Mouse (Mus musculus): Measurements from ENCODE around the gene Foxp4. TPM values are rescaled to one million over a fixed set of nuclear protein-coding genes. Genes with fewer than 3 reads are reported as not detected.

The Foxp4 gene
- polyA plus RNA-seq, 1 experiment from 2014 or later = 6.5 TPM

DNA sequence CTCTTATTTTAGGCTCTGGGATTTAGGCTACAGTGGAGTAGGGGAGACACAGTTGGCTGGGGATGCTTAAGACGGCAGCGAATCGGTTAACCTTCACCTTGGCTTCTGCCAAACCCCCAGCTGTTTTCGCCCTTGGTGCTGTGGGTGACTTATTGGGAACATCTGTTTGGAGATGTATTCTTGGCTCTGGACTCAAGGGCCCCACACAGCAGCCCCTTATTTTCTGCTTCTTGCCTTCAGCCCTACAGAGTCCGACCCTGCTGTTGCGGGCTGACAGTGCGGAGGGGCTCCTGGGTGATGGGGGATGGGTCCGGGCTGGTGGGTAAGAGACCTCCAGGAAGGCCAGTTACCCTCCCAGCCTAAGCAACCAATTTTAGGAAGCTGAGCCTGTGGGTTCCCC is 103.1 kb downstream of the Foxp4 start:
- H3K27ac ChIP-seq (ENCODE audit: low read length) = no peak overlapping the region
- no peak for ATAC-seq (replicated peaks; ENCODE audit: extremely low read depth, insufficient read depth, low FRiP score)
- no peaks in the 10 kb centered on the region for H3K9me3 ChIP-seq (replicated peaks; ENCODE audit: control insufficient read depth, low read length)
- no peaks in the 10 kb centered on the region for H3K4me1 ChIP-seq (ENCODE audit: control insufficient read depth, insufficient read depth, low read length)
- WGBS = 75% methylated on average over 8 of the region's 8 CpGs
- H3K4me2 ChIP-seq (ENCODE audit: low read depth, low read length) = no peak overlapping the region
- H3K36me3 ChIP-seq (ENCODE audit: control insufficient read depth, insufficient read depth) = peaks cover 26% of the 10 kb centered on the region
- no peak overlapping the region for H3K9ac ChIP-seq (ENCODE audit: low read length)
- no peak overlapping the region for H3K4me3 ChIP-seq (ENCODE audit: low read length)
- no peaks in the 10 kb centered on the region for H3K27me3 ChIP-seq (ENCODE audit: control insufficient read depth, insufficient read depth, low read length)

DNA sequence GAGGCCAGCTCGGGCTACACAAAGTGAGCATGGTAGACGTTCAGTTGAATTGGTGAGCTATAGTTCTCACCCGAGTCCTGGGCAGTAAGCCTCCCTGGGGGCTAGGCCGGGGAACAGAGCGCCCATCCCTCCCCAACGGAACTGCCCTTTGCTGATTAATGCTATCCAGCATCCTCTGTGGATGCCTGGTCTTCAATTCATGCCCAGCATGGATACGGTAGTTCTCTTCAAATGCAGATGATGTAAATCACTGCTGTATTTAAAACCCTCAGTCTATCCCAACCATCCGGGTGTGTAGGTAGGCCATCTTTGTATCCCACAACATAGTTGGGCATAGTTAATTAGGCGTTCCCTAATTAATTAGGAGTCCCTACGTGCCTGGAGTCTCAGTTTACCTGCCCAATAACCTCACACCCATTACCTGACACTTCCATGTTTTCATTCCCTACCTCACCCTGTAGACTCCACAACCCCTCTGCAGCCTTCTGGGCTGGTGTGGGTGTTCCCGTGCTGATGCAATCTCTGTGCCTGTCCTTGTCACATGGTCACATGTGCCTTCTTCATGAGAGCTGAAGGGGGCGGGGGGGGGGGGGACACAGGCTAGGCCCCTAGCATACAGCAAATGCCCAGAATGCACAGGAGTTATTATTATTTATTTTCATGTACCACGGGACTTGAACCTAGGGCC is 106.3 kb downstream of the Foxp4 start:
- Histone ChIP-seq H3K9me3 (replicated peaks; ENCODE audit: control insufficient read depth, low read length) (no peaks in the 10 kb centered on the region), H3K4me3 (ENCODE audit: low read length) (no peak overlapping the region), H3K4me2 (ENCODE audit: low read depth, low read length) (no peak overlapping the region), H3K27ac (ENCODE audit: low read length) (no peak overlapping the region), H3K36me3 (ENCODE audit: control insufficient read depth, insufficient read depth) (peaks cover 23% of the 10 kb centered on the region), H3K27me3 (ENCODE audit: control insufficient read depth, insufficient read depth, low read length) (no peaks in the 10 kb centered on the region), H3K9ac (ENCODE audit: low read length) (no peak overlapping the region), H3K4me1 (ENCODE audit: control insufficient read depth, insufficient read depth, low read length) (peaks cover 3% of the 10 kb centered on the region)
- no peak for ATAC-seq (replicated peaks; ENCODE audit: extremely low read depth, insufficient read depth, low FRiP score)
- WGBS = 84% methylated on average over 13 of the region's 13 CpGs

Other genes with a start within 250 kb of the Foxp4 start
- gene Tomm6, start 236.3 kb downstream of the Foxp4 start, polyA plus RNA-seq (2015; fragmentation: Nextera tagmentation; extraction: Ambion mirVana) = 274 and 295 TPM in 2 replicates
- 3.9 and 5.1 TPM in 2 replicates for gene Frs3, start 235.6 kb downstream of the Foxp4 start, polyA plus RNA-seq (2015; fragmentation: Nextera tagmentation; extraction: Ambion mirVana)
- 0.24 and 0.39 TPM in 2 replicates for gene Gm21981, start 230.2 kb downstream of the Foxp4 start, polyA plus RNA-seq (2015; fragmentation: Nextera tagmentation; extraction: Ambion mirVana)
- gene Prickle4, start 229.9 kb downstream of the Foxp4 start, polyA plus RNA-seq (2015; fragmentation: Nextera tagmentation; extraction: Ambion mirVana) = 0.72 and 0.84 TPM in 2 replicates
- gene Pgc, start 197.8 kb downstream of the Foxp4 start, polyA plus RNA-seq (2015; fragmentation: Nextera tagmentation; extraction: Ambion mirVana) = 0.56 and 1.7 TPM in 2 replicates
- 25.7 and 28.9 TPM in 2 replicates for gene Tfeb, start 187.6 kb downstream of the Foxp4 start, polyA plus RNA-seq (2015; fragmentation: Nextera tagmentation; extraction: Ambion mirVana)
- 9.7 and 10.7 TPM in 2 replicates for gene Mdfi, start 90.0 kb downstream of the Foxp4 start, polyA plus RNA-seq (2015; fragmentation: Nextera tagmentation; extraction: Ambion mirVana)
- not detected in 2 replicates for gene 1700122O11Rik, start 113.6 kb upstream of the Foxp4 start, polyA plus RNA-seq (2015; fragmentation: Nextera tagmentation; extraction: Ambion mirVana)
- gene 1700067P10Rik, start 164.7 kb upstream of the Foxp4 start, polyA plus RNA-seq (2015; fragmentation: Nextera tagmentation; extraction: Ambion mirVana) = not detected in 2 replicates
- gene 9830107B12Rik, start 221.6 kb upstream of the Foxp4 start, polyA plus RNA-seq (2015; fragmentation: Nextera tagmentation; extraction: Ambion mirVana) = not detected in 2 replicates
- 0.17 and 0.44 TPM in 2 replicates for gene A530064D06Rik, start 242.6 kb upstream of the Foxp4 start, polyA plus RNA-seq (2015; fragmentation: Nextera tagmentation; extraction: Ambion mirVana)